Mouse (Mus musculus): ENCODE results near the gene Gclc. TPM values are rescaled to one million over a fixed set of nuclear protein-coding genes. Genes with fewer than 3 reads are reported as not detected.
"Not testable (repeated sequence)": the region's sequence is repeated elsewhere in the genome, so short reads cannot be mapped to it uniquely, and the experiment has no call there.

The Gclc gene
- total and polyA plus RNA-seq, 2 experiments from 2014 or later = 16.9 to 24.9 TPM

DNA sequence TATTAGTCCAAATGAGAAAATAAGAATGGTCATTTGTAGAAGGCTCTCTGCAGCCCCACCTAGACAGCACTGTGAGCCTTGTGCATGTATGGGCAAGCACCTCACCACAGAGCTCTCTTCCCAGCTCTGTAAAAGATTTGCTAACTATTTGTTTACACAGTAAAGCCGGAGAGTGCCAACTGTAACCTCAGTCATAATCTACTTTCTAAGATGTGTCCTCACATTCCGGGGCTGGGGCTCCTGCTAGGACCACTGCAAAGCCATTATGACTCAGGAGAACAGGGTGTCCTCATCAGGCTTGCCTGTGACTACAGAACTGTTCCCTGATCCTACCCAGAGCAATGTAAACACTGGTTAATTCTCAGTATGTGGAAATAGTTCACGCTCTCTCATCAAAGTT, 9.5 kb upstream of the Gclc start:
- no peak for ATAC-seq
- no peak for TF ChIP-seq CTCF (IDR thresholded peaks at IDR 0.05; ENCODE audit: low read depth)
- Histone ChIP-seq H3K9ac (replicated peaks; ENCODE audit: low read length) (no peak overlapping the region), H3K27ac (no peak overlapping the region), H3K27me3 (ENCODE audit: insufficient read depth, low read length) (no peaks in the 10 kb centered on the region), H3K36me3 (ENCODE audit: insufficient read depth, low read length) (no peaks in the 10 kb centered on the region), H3K9me3 (ENCODE audit: low read length) (no peaks in the 10 kb centered on the region), H3K4me2 (ENCODE audit: low read depth, low read length) (no peak overlapping the region), H3K4me1 (ENCODE audit: insufficient read depth, low read length) (no peaks in the 10 kb centered on the region), H3K4me3 (ENCODE audit: low read length) (no peak overlapping the region)
- 70% methylated on average over 3 of the region's 3 CpGs for WGBS
- no peak for DNase-seq (ENCODE audit: low spot score)

DNA sequence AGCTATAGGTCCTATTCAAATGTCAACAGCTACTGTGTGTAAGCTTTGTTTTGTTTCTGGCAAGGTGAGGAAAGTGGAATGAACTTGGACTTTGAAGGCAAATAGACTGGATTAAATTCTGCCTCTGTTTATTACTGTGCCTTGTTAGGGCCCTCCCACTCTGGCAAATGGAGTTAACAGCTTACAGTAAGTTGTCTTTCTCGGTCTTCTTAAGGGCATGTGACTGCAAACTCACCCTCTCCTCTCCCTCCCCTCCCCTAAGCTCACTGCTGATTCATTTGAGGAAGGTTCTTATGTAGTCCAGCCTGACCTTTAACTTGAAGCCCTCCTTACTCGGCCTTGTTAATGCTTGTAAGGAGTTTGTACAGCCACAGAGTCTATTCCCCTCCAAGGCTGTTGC, 8.0 kb upstream of the Gclc start:
- H3K27me3 ChIP-seq (ENCODE audit: insufficient read depth, low read length) = no peaks in the 10 kb centered on the region
- no peaks in the 10 kb centered on the region for H3K9me3 ChIP-seq (ENCODE audit: low read length)
- no peak for TF ChIP-seq CTCF (IDR thresholded peaks at IDR 0.05; ENCODE audit: low read depth)
- H3K4me1 ChIP-seq (ENCODE audit: insufficient read depth, low read length) = no peaks in the 10 kb centered on the region
- no peak overlapping the region for H3K4me2 ChIP-seq (ENCODE audit: low read depth, low read length)
- no peak overlapping the region for H3K27ac ChIP-seq
- H3K36me3 ChIP-seq (ENCODE audit: insufficient read depth, low read length) = no peaks in the 10 kb centered on the region
- no peak overlapping the region for H3K9ac ChIP-seq (replicated peaks; ENCODE audit: low read length)
- ATAC-seq (no peak), DNase-seq (ENCODE audit: low spot score) (no peak)
- H3K4me3 ChIP-seq (ENCODE audit: low read length) = no peak overlapping the region
- WGBS = 55% methylated on average over 2 of the region's 2 CpGs

DNA sequence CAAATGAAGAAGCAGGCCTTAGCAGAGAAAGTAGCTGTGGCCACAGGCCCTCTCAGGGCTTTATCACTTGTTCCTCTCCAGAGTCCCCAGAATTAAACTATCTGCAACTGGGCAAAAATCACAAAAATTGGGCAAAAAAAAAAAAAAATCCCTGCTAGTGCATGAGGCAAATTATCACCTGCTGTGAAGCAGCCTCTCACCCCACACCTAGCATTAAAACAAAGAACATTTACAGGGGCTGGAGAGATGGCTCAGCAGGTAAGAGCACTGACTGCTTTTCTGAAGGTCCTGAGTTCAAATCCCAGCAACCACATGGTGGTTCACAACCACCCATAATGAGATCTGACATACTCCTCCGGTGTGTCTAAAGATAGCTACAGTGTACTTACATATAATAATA, 6.0 kb upstream of the Gclc start:
- 93% methylated on average over 1 of the region's 1 CpGs for WGBS

DNA sequence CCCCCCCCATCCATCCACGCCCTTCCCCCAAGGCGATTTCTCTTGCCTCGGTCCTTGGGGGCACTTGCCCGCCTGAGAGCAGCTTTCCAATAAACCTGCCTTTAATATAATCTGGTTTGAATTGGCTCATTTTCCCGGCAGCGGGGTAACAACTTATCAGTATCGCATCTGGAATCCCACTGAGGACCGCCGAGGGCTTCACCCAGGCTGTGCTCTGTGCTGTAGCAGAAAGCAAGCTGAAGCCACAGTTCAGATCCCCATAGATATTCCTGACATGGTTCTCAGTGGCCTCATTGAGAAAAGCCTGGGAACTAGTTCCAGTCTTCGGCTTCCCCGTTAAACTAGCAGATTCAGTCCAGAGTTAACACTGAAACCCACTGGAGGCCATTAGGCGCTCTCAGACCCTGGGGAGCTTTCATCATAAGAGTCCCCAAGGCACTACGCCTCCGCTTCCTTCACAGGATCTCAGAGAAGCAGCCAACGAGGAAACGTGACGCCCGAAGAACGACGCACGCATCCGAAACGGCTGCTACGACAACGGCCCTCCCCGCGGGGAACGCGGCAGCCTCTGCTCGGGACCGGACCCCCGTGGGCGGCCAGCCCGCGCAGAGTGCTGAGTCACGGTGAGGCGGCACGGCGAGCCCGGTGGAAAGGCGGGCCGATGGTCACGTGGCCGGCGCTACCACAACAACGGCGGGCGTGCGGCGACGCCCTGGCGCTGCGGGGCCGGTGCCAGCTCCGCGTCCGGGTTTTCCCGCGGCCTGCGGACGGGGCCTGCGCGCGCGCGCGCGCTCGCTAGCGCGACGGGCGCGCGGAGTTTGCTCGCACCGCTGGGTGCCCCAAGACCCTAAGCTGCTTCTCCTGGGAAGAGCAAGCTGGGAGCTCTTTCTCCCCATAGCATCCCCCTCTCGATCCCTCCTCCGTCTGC, 3.9 kb upstream of the Gclc start:
- TF ChIP-seq CTCF (IDR thresholded peaks at IDR 0.05; ENCODE audit: low read depth) = no peak
- Histone ChIP-seq H3K4me2 (ENCODE audit: low read depth, low read length) (peak overlapping the region; percentile 72), H3K9me3 (ENCODE audit: low read length) (no peaks in the 10 kb centered on the region), H3K27me3 (ENCODE audit: insufficient read depth, low read length) (no peaks in the 10 kb centered on the region), H3K4me3 (ENCODE audit: low read length) (peak overlapping the region; percentile 68), H3K9ac (replicated peaks; ENCODE audit: low read length) (peak overlapping the region; percentile 63), H3K27ac (peak overlapping the region; percentile 85), H3K36me3 (ENCODE audit: insufficient read depth, low read length) (no peaks in the 10 kb centered on the region), H3K4me1 (ENCODE audit: insufficient read depth, low read length) (no peaks in the 10 kb centered on the region)
- WGBS = under 1% methylated on average over 78 of the region's 79 CpGs
- ATAC-seq = peak; percentile 91
- peak; percentile 95 for DNase-seq (ENCODE audit: low spot score)

More for the DNA sequence above, 6.0 kb upstream of the Gclc start:
- not testable (repeated sequence) for H3K4me1 ChIP-seq (ENCODE audit: insufficient read depth, low read length); ATAC-seq; H3K27ac ChIP-seq; H3K9ac ChIP-seq (replicated peaks; ENCODE audit: low read length); H3K9me3 ChIP-seq (ENCODE audit: low read length); H3K4me2 ChIP-seq (ENCODE audit: low read depth, low read length); H3K4me3 ChIP-seq (ENCODE audit: low read length); H3K27me3 ChIP-seq (ENCODE audit: insufficient read depth, low read length); DNase-seq (ENCODE audit: low spot score); H3K36me3 ChIP-seq (ENCODE audit: insufficient read depth, low read length)

DNA sequence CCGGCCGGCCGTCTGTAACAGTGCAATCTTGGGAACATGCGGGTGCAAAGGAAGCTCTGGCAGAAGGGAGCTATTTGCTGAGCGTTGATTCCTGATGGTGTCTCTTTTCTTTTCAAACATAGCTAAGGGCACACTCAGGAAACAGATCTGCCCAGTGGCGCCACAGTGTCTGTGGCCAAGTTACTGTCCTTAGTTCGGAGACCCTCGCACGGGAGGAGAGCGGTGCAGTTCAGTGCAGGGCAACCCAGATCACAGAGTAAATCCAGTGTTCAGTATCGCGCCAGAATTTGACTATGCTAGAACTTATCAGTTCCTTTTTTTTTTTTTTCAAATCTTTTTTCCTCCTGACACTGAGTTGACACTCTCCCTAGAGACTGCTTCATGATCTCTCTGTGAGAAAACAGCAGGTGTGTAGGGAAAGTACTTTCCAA, 3.2 kb upstream of the Gclc start:
- Histone ChIP-seq H3K4me1 (ENCODE audit: insufficient read depth, low read length) (no peaks in the 10 kb centered on the region), H3K4me3 (ENCODE audit: low read length) (peak overlapping the region; percentile 68), H3K36me3 (ENCODE audit: insufficient read depth, low read length) (no peaks in the 10 kb centered on the region), H3K9ac (replicated peaks; ENCODE audit: low read length) (peak overlapping the region; percentile 63), H3K4me2 (ENCODE audit: low read depth, low read length) (peak overlapping the region; percentile 72), H3K9me3 (ENCODE audit: low read length) (no peaks in the 10 kb centered on the region), H3K27me3 (ENCODE audit: insufficient read depth, low read length) (no peaks in the 10 kb centered on the region), H3K27ac (peak overlapping the region; percentile 85)
- no peak for DNase-seq (ENCODE audit: low spot score)
- ATAC-seq = peak; percentile 16; the same call in 1 of the 2 replicates
- under 1% methylated on average over 12 of the region's 12 CpGs for WGBS
- TF ChIP-seq CTCF (IDR thresholded peaks at IDR 0.05; ENCODE audit: low read depth) = no peak

DNA sequence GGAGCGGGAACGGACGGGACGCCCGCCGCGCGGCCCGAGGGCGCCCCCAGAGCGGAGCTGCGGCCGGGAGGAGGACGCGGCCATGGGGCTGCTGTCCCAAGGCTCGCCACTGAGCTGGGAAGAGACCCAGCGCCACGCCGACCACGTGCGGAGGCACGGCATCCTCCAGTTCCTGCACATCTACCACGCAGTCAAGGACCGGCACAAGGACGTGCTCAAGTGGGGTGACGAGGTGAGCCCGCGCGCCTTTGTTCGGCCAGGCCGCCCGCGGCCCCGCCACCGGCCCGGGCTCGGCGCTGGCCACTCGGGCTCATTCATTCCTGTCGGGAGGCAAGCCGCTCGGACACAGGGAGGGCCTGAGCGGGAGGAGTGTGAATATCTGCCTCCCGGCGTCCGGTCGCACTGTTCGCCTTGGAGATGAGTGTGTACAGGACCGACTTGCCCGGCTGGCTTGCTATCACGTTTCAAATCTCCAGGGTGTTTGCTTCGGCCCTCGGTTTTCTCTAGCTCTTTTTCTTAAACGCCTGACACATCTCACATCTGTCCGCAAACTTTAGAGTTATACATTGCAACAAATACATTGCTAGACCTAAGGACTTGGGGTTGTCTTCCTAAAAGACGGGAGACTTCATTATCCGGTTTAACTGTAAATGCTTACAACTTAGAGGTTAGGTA, 530 bp downstream of the Gclc start:
- peak; percentile 87 for ATAC-seq
- peak; percentile 77 for DNase-seq (ENCODE audit: low spot score)
- H3K4me2 ChIP-seq (ENCODE audit: low read depth, low read length) = peak overlapping the region; percentile 81
- peak overlapping the region; percentile 77 for H3K9ac ChIP-seq (replicated peaks; ENCODE audit: low read length)
- H3K36me3 ChIP-seq (ENCODE audit: insufficient read depth, low read length) = no peaks in the 10 kb centered on the region
- no peaks in the 10 kb centered on the region for H3K4me1 ChIP-seq (ENCODE audit: insufficient read depth, low read length)
- TF ChIP-seq CTCF (IDR thresholded peaks at IDR 0.05; ENCODE audit: low read depth) = no peak; the same call in 1 of the 2 replicates
- H3K4me3 ChIP-seq (ENCODE audit: low read length) = peak overlapping the region; percentile 94
- WGBS = under 1% methylated on average over 55 of the region's 57 CpGs
- no peaks in the 10 kb centered on the region for H3K9me3 ChIP-seq (ENCODE audit: low read length)
- peak overlapping the region; percentile 83 for H3K27ac ChIP-seq
- H3K27me3 ChIP-seq (ENCODE audit: insufficient read depth, low read length) = no peaks in the 10 kb centered on the region

Measured in hindbrain, postnatal 0 days (tissue).